Mouse (Mus musculus) embryonic facial prominence, embryonic 11.5 days (tissue): ENCODE data around the gene Macf1. TPM values are rescaled to one million over a fixed set of nuclear protein-coding genes. Genes with fewer than 3 reads are reported as not detected.
A peak's percentile ranks its signal among the peaks of the same experiment; 100 is the strongest.

Experiments
- ATAC-seq: fragments of 200-750 bp; cut with Nextera tagmentation; replicated peaks from 2 replicates; pipeline ENCODE4 v1.8.0; 2017; ENCODE audit warnings: low read depth; ENCODE audit not compliant: insufficient number of reproducible peaks, low FRiP score, low TSS enrichment
- DNase-seq: peaks from one replicate; pipeline ENCODE4 v3.0.0-alpha.2; 2015; ENCODE audit warnings: low spot score
- H3K27ac ChIP-seq: fragments of 300-500 bp; sonication (generic); replicated peaks from 2 replicates; pipeline ENCODE4 v1.5.1; 2014; ENCODE audit warnings: mild to moderate bottlenecking, low read depth, low read length, control low read depth
- H3K27me3 ChIP-seq: fragments of 300-500 bp; sonication (generic); 2 replicates; pipeline ENCODE4 v1.6.1; 2014; ENCODE audit warnings: mild to moderate bottlenecking, low read length, moderate library complexity, mixed read lengths; ENCODE audit not compliant: control insufficient read depth, insufficient read depth
- H3K36me3 ChIP-seq: fragments of 300-500 bp; sonication (generic); replicated peaks from 2 replicates; pipeline ENCODE4 v1.6.1; 2014; ENCODE audit warnings: low read depth, mild to moderate bottlenecking, low read length, moderate library complexity, mixed read lengths; ENCODE audit not compliant: control insufficient read depth, insufficient read depth
- H3K4me1 ChIP-seq: fragments of 300-500 bp; sonication (generic); 2 replicates; pipeline ENCODE4 v1.6.1; 2014; ENCODE audit warnings: low read length, mixed read lengths; ENCODE audit not compliant: control insufficient read depth, insufficient read depth
- H3K4me2 ChIP-seq: fragments of 300-500 bp; sonication (generic); 2 replicates; pipeline ENCODE4 v1.6.1; 2014; ENCODE audit warnings: low read depth, mild to moderate bottlenecking, control low read depth, low read length, moderate library complexity
- H3K4me3 ChIP-seq: fragments of 300-500 bp; sonication (generic); 2 replicates; pipeline ENCODE4 v1.5.1; 2014; ENCODE audit warnings: low read depth, low read length, control low read depth
- H3K9ac ChIP-seq: fragments of 300-500 bp; sonication (generic); replicated peaks from 2 replicates; pipeline ENCODE4 v1.6.1; 2014; ENCODE audit warnings: mild to moderate bottlenecking, control low read depth, low read length
- H3K9me3 ChIP-seq: fragments of 300-500 bp; sonication (generic); replicated peaks from 2 replicates; pipeline ENCODE4 v1.6.1; 2016; ENCODE audit warnings: mild to moderate bottlenecking, low read length, inconsistent platforms, mixed read lengths; ENCODE audit not compliant: control insufficient read depth
- WGBS: fragments of 180-500 bp; shearing (Covaris S2); extraction: QIAGEN DNeasy Blood & Tissue Kit; methylation state at CpG from one replicate; pipeline ENCODE4 v1.1.7; 2014; 5-methylcytosine and 5-hydroxymethylcytosine counted together
- polyA plus RNA-seq: library from polyadenylated mRNA; unstranded; fragments of >200 nt; fragmentation: Nextera tagmentation; extraction: Ambion mirVana; gene quantifications from 2 replicates; pipeline ENCODE4 v1.2.1, GENCODE M21; 2014

Gene Macf1
- polyA plus RNA-seq, 1 experiment from 2014 or later = 70.2 TPM

DNA sequence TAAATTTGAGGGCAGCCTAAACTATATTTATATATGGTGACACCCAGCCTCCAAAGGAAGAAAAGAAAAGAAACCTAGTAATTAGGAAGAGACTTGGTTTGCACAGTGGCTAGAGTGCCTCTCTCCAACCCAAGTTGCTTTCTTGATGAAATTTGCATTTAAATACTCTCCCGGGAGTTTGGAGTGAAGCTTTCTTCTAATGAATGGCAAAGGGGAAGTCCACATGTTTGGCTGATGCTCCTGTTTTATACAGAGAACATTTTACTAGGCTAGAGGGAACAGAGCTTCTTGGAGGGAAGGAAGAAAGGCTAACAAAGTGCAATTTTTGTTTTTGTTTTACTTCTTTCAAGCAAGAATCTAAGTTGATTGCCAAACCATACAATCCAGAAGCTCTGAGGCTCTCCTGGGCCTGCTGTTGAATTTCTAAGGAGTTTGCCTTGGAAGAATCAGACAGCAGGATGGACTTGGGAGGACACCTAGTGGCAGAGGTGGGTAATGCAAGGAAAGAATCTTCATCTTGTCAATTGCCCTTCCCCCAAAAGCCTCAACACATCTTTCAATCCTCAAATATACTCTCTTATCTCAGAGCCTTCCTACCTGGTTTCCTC lies 16.8 kb downstream of the Macf1 start:
- Histone ChIP-seq H3K4me3 (no peak overlapping the region), H3K27me3 (no peaks in the 10 kb centered on the region), H3K36me3 (no peaks in the 10 kb centered on the region), H3K4me1 (peaks cover 2% of the 10 kb centered on the region), H3K27ac (no peak overlapping the region), H3K9me3 (no peaks in the 10 kb centered on the region), H3K4me2 (no peak overlapping the region), H3K9ac (no peak overlapping the region)
- ATAC-seq (no peak), DNase-seq (peak; percentile 93)
- WGBS = 35% methylated on average over 1 of the region's 1 CpGs

DNA sequence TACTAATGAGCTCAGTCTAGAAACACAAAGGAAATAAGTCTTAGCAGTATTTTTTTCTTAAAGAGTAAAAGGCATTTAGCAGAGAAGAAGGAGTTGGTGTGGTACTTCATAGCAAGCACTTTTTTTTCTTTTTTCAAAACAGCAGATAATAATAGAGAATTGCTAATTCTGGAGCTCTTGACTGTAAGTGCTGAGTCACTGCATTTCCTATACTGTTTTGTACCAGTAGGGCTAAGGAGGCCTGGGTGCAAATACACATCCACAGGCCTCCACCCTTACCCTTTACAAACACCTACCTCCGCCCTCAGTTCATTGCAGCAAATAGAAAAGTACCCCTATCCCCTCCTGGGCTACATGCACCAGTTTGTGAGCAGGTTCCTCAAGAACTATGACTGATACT lies 17.6 kb downstream of the Macf1 start:
- Histone ChIP-seq H3K9me3 (no peaks in the 10 kb centered on the region), H3K27me3 (no peaks in the 10 kb centered on the region), H3K4me1 (peaks cover 5% of the 10 kb centered on the region), H3K9ac (no peak overlapping the region), H3K36me3 (no peaks in the 10 kb centered on the region), H3K27ac (no peak overlapping the region), H3K4me2 (no peak overlapping the region), H3K4me3 (no peak overlapping the region)
- 78% methylated on average over 1 of the region's 1 CpGs for WGBS
- ATAC-seq (no peak), DNase-seq (peak; percentile 27)

- ATAC-seq = no peak
- H3K4me1 ChIP-seq = peaks cover 5% of the 10 kb centered on the region
Observed at GRCm38 (mm10) chr4:123665681-123666278, 18.4 kb downstream of the Macf1 start.

GRCm38 (mm10) chr4:123664951-123665661 lies 19.1 kb downstream of the Macf1 start:
- peak; percentile 27 for ATAC-seq
- peak overlapping the region; percentile 99 for H3K9ac ChIP-seq
- under 1% methylated on average over 51 of the region's 58 CpGs for WGBS
- no peaks in the 10 kb centered on the region for H3K9me3 ChIP-seq
- no peaks in the 10 kb centered on the region for H3K27me3 ChIP-seq
- DNase-seq = peak; percentile 63
- peaks cover 5% of the 10 kb centered on the region for H3K4me1 ChIP-seq
- H3K27ac ChIP-seq = peak overlapping the region; percentile 100
- peak overlapping the region; percentile 88 for H3K4me3 ChIP-seq
- H3K36me3 ChIP-seq = no peaks in the 10 kb centered on the region
- H3K4me2 ChIP-seq = peak overlapping the region; percentile 93

More at GRCm38 (mm10) chr4:123665681-123666278, 18.4 kb downstream of the Macf1 start:
- H3K36me3 ChIP-seq = no peaks in the 10 kb centered on the region
- no peak for DNase-seq
- H3K4me2 ChIP-seq = peak overlapping the region; percentile 93
- H3K9ac ChIP-seq = peak overlapping the region; percentile 99
- no peaks in the 10 kb centered on the region for H3K9me3 ChIP-seq
- H3K27me3 ChIP-seq = no peaks in the 10 kb centered on the region
- 35% methylated on average over 11 of the region's 11 CpGs for WGBS
- peak overlapping the region; percentile 100 for H3K27ac ChIP-seq
- H3K4me3 ChIP-seq = peak overlapping the region; percentile 88

- Histone ChIP-seq H3K4me1 (peaks cover 5% of the 10 kb centered on the region), H3K4me2 (peak overlapping the region; percentile 93)
- WGBS = under 1% methylated on average over 83 of the region's 125 CpGs
Observed at GRCm38 (mm10) chr4:123664021-123664950, 19.9 kb downstream of the Macf1 start.

DNA sequence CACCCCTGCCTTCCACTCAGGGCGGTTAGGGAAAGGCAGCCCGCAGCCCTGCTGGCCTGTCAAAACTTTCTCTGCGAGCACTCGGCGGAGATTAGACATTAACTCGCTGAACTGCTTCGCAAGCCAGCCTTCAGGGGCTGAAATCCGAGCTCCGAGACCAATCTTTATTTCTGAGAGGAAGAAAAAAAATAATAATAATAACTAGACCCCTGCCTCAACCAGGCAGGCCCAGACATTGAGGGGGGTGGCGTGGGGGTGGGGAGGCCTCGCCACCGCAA lies 20.5 kb downstream of the Macf1 start:
- DNase-seq = peak; percentile 73
- peak; percentile 20 for ATAC-seq
- Histone ChIP-seq H3K36me3 (no peaks in the 10 kb centered on the region), H3K9me3 (no peaks in the 10 kb centered on the region), H3K4me3 (peak overlapping the region; percentile 88), H3K4me1 (peaks cover 5% of the 10 kb centered on the region), H3K27me3 (no peaks in the 10 kb centered on the region), H3K27ac (peak overlapping the region; percentile 100), H3K4me2 (peak overlapping the region; percentile 93), H3K9ac (peak overlapping the region; percentile 99)
- WGBS = under 1% methylated on average over 12 of the region's 12 CpGs

More at GRCm38 (mm10) chr4:123664021-123664950, 19.9 kb downstream of the Macf1 start:
- H3K36me3 ChIP-seq = no peaks in the 10 kb centered on the region
- DNase-seq (peak; percentile 76), ATAC-seq (peak; percentile 71)
- H3K9me3 ChIP-seq = no peaks in the 10 kb centered on the region
- H3K27ac ChIP-seq = peak overlapping the region; percentile 100
- peak overlapping the region; percentile 88 for H3K4me3 ChIP-seq
- no peaks in the 10 kb centered on the region for H3K27me3 ChIP-seq
- peak overlapping the region; percentile 99 for H3K9ac ChIP-seq

GRCm38 (mm10) chr4:123662914-123663687 lies 21.1 kb downstream of the Macf1 start:
- Histone ChIP-seq H3K9ac (peak overlapping the region; percentile 99), H3K36me3 (no peaks in the 10 kb centered on the region), H3K4me1 (peaks cover 5% of the 10 kb centered on the region), H3K9me3 (no peaks in the 10 kb centered on the region), H3K27me3 (no peaks in the 10 kb centered on the region), H3K4me2 (peak overlapping the region; percentile 93), H3K27ac (peak overlapping the region; percentile 100), H3K4me3 (peak overlapping the region; percentile 88)
- ATAC-seq = no peak
- 2% methylated on average over 15 of the region's 15 CpGs for WGBS
- peak; percentile 61 for DNase-seq
